In genomic region chr10:3572723-3573649, GRCm38 (mm10) we compare ENCODE assay signal across 9 mouse cellular contexts. TPM values are rescaled to one million over a fixed set of nuclear protein-coding genes. Genes with fewer than 3 reads are reported as not detected.
DNase-seq lines count a peak whose midpoint lies in the region; ATAC-seq and TF ChIP-seq lines count a peak whose summit lies in the region.
"Had no signal": no experiment of that assay in that cellular context is flagged by ENCODE, and none has a peak within 500 bp of the region (broad histone marks: within the 10 kb centered on the region; RNA-seq: fewer than 3 reads in every experiment).

No protein-coding gene starts in this region.

- H3K4me3 ChIP-seq in cortical plate, adult 2 months (ENCODE audit: insufficient read depth, low read length): no peak overlapping the region
- H3K4me3 ChIP-seq in kidney, embryonic 14.5 days (ENCODE audit: low read length): no peak overlapping the region
- H3K4me3 ChIP-seq in limb, embryonic 15.5 days: no peak overlapping the region
- no peak overlapping the region for H3K4me3 ChIP-seq in neural tube, embryonic 15.5 days (replicated peaks)
- H3K4me3 ChIP-seq: liver, embryonic 15.5 days had no signal

- TF ChIP-seq CTCF in cortical plate, adult 2 months (IDR thresholded peaks at IDR 0.05; ENCODE audit: extremely low read depth, insufficient read depth, low read length): peak; percentile 70

- no peaks in the 10 kb centered on the region for H3K4me1 ChIP-seq in cortical plate, adult 2 months (ENCODE audit: control insufficient read depth, insufficient read depth, low read length)
- H3K4me1 ChIP-seq in kidney, embryonic 14.5 days (ENCODE audit: control insufficient read depth, insufficient read depth, low read length): no peaks in the 10 kb centered on the region
- peaks cover 3% of the 10 kb centered on the region; the same call in 1 of the 2 replicates for H3K4me1 ChIP-seq in limb, embryonic 15.5 days
- no peaks in the 10 kb centered on the region for H3K4me1 ChIP-seq in neural tube, embryonic 15.5 days
- H3K4me1 ChIP-seq: liver, embryonic 15.5 days had no signal

- H3K4me2 ChIP-seq in kidney, embryonic 14.5 days (replicated peaks; ENCODE audit: low read depth, low read length): no peak overlapping the region
- no peak overlapping the region for H3K4me2 ChIP-seq in limb, embryonic 15.5 days
- no peak overlapping the region for H3K4me2 ChIP-seq in neural tube, embryonic 15.5 days
- H3K4me2 ChIP-seq: liver, embryonic 15.5 days had no signal

- 66% methylated on average over 10 of the region's 10 CpGs for WGBS in kidney, embryonic 14.5 days
- WGBS in limb, embryonic 15.5 days: 59% methylated on average over 10 of the region's 10 CpGs
- 77% methylated on average over 10 of the region's 10 CpGs for WGBS in neural tube, embryonic 15.5 days

- no peak overlapping the region for H3K27ac ChIP-seq in cortical plate, adult 2 months (ENCODE audit: insufficient read depth, low read length)
- no peak overlapping the region for H3K27ac ChIP-seq in kidney, embryonic 14.5 days (ENCODE audit: low read depth, low read length)
- H3K27ac ChIP-seq in limb, embryonic 15.5 days: no peak overlapping the region
- H3K27ac ChIP-seq in neural tube, embryonic 15.5 days (replicated peaks): no peak overlapping the region
- H3K27ac ChIP-seq: liver, embryonic 15.5 days had no signal

- no peak for TF ChIP-seq POLR2A in cortical plate, adult 2 months (IDR thresholded peaks at IDR 0.05; ENCODE audit: extremely low read depth, insufficient read depth, low read length)

- H3K27me3 ChIP-seq in kidney, embryonic 14.5 days (ENCODE audit: control insufficient read depth, insufficient read depth, low read length): no peaks in the 10 kb centered on the region
- no peaks in the 10 kb centered on the region for H3K27me3 ChIP-seq in limb, embryonic 15.5 days
- H3K27me3 ChIP-seq in neural tube, embryonic 15.5 days (replicated peaks): no peaks in the 10 kb centered on the region
- H3K27me3 ChIP-seq: liver, embryonic 15.5 days had no signal

- no peak overlapping the region for H3K9ac ChIP-seq in kidney, embryonic 14.5 days (ENCODE audit: low read depth, low read length)
- no peak overlapping the region for H3K9ac ChIP-seq in limb, embryonic 15.5 days
- H3K9ac ChIP-seq in neural tube, embryonic 15.5 days (replicated peaks): no peak overlapping the region
- H3K9ac ChIP-seq: liver, embryonic 15.5 days had no signal

- intact Hi-C loops in left cerebral cortex, postnatal 4 days (cut with DNase I): loop anchor here (10.0 kb wide), 1 partner anchor 172 kb away; the partner anchor contains the start of gene Plekhg1

- DNase-seq in left cerebral cortex, adult 11 months (ENCODE audit: low spot score): peak; percentile 34
- DNase-seq in left cerebral cortex, postnatal 4 days: no peak
- DNase-seq in cerebellum, postnatal 25 days: no peak

- ATAC-seq in granulocyte monocyte progenitor cell, adult 5-6 weeks (replicated peaks; ENCODE audit: poor library complexity, severe bottlenecking): peak; percentile 88
- peak; percentile 81 for ATAC-seq in kidney, embryonic 14.5 days (ENCODE audit: low FRiP score, low TSS enrichment)
- peak; percentile 69 for ATAC-seq in limb, embryonic 15.5 days (ENCODE audit: insufficient number of reproducible peaks, low FRiP score, low TSS enrichment, low read depth)
- peak; percentile 50; the same call in 1 of the 2 replicates for ATAC-seq in neural tube, embryonic 15.5 days (ENCODE audit: low FRiP score)

- H3K36me3 ChIP-seq in kidney, embryonic 14.5 days (ENCODE audit: control insufficient read depth, insufficient read depth, low read length): no peaks in the 10 kb centered on the region
- no peaks in the 10 kb centered on the region for H3K36me3 ChIP-seq in limb, embryonic 15.5 days
- H3K36me3 ChIP-seq in neural tube, embryonic 15.5 days: no peaks in the 10 kb centered on the region
- H3K36me3 ChIP-seq: liver, embryonic 15.5 days had no signal

- no peaks in the 10 kb centered on the region for H3K9me3 ChIP-seq in kidney, embryonic 14.5 days (ENCODE audit: control insufficient read depth, low read length)
- no peaks in the 10 kb centered on the region for H3K9me3 ChIP-seq in limb, embryonic 15.5 days
- no peaks in the 10 kb centered on the region for H3K9me3 ChIP-seq in neural tube, embryonic 15.5 days (replicated peaks)
- H3K9me3 ChIP-seq: liver, embryonic 15.5 days had no signal

RNA-seq across cellular contexts. Expression of gene Iyd, which starts 32.9 kb away (rescaled TPM):
- total RNA-seq in left cerebral cortex, postnatal 4 days (2021): 1 to 10 TPM in 1 of 2 experiments, under 1 TPM in 1; 0.91 to 1.2 TPM
- polyA plus RNA-seq in cortical plate, adult 2 months (2012; rRNA removed): 0.17 and 0.55 TPM in 2 replicates
- not detected in 2 replicates for total RNA-seq in granulocyte monocyte progenitor cell, adult 5-6 weeks (2014; fragmentation: Nextera tagmentation)
- total RNA-seq in granulocyte monocyte progenitor cell, adult 5-6 weeks (2017): not detected in 2 replicates
- polyA plus RNA-seq in kidney, embryonic 14.5 days (2014; fragmentation: Nextera tagmentation; extraction: Ambion mirVana): 1.8 and 3.5 TPM in 2 replicates
- 1.4 and 1.7 TPM in 2 replicates for polyA plus RNA-seq in limb, embryonic 15.5 days (2015; fragmentation: Nextera tagmentation; extraction: Ambion mirVana)
- polyA plus RNA-seq in neural tube, embryonic 15.5 days (2015; fragmentation: Nextera tagmentation; extraction: Ambion mirVana): 0.37 and 0.45 TPM in 2 replicates
